Mouse (Mus musculus) G1E-ER4 (cell line): ENCODE results near the gene Rapgef2. TPM values are rescaled to one million over a fixed set of nuclear protein-coding genes. Genes with fewer than 3 reads are reported as not detected.

Experiments used
- GATA1 ChIP-seq: IDR thresholded peaks from one replicate; pipeline ENCODE4 v1.8.0; 2012; ENCODE audit warnings: low read length, inconsistent platforms
- polyA plus RNA-seq: library from polyadenylated mRNA; stranded (reverse); fragments of >175 nt; gene quantifications from 2 replicates; pipeline ENCODE4 v1.2.3, GENCODE M21; 2012

The Rapgef2 gene
- polyA plus RNA-seq, 1 experiment, result 0.90 TPM

- no peak for TF ChIP-seq GATA1
Measured at GRCm38 (mm10) chr3:79129044-79129600, 157.2 kb downstream of the Rapgef2 start.

DNA sequence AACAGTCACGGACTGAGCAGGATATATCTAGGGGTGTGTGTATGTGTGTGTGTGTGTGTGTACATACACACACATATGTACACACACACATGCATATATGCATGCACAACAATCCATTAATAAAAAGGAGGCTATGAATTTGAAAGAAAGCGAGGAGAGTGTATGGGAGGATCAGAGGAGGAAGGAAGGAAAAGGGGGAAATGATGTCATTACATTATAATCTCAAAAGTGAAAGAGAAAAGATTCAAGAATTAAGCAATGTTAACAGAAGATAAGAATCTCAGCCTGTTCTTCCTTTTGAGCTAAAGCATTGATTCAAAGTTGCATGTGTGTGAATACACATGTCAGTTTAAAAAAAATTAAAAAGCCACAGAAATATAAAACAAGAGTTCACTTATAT, 158.5 kb downstream of the Rapgef2 start:
- no peak for TF ChIP-seq GATA1

DNA sequence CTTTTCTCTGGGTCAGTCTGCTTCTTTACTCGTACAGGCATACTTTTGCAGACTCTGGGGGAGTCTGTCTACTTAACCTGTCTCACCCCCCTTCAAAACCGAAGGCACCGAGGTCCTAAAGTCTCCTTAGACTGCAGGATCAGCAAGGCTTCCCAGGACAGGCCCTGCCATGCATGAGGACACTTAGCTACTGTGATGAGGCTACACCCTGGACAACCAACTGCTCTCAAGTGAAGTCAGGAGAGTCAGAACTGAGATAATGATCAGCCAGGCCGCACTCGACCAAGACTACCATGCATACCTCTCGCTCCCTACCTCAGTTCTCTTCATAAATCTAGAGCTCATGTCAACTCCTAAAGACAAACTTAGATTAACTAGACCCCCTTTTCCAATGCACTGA, 159.5 kb downstream of the Rapgef2 start:
- TF ChIP-seq GATA1, result no peak

- no peak for TF ChIP-seq GATA1
Measured at GRCm38 (mm10) chr3:79121391-79121790, 164.9 kb downstream of the Rapgef2 start.

DNA sequence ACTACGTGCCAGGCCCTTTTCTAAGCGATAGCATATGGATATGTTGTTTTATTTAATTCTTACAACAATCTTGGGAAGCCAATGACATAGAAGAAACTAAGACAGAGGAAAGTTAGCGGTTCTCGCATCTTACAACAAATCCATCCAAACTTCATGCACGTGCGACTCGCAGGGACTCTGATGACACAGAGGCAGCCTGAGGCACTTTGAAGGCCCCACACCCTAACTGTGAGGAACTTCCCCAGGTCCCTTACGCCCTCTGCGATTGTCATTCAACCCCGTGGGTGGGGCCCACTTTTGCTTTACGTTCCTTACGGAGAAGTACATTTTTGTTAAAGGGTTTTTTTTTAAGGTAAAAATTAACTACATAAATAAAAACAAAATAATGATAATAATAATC, 166.3 kb downstream of the Rapgef2 start:
- no peak for TF ChIP-seq GATA1

DNA sequence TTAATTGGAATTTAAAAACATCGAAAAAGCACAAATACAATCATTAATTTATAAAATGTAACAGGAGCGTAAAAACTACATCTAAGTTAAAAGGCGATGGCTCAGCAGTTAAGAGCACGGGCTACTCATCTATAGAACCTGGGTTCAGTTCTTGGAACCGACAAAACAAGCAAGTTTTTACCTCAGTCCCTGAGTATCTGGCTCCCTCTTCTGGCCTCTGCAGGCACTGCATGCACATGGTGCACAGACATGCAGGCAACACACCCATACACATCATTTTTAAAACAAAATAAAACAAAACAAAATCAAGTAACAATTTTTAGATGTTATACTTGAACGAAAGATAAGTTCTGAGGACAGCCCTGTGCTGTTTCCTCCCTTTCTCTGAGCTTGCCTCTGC, 176.2 kb downstream of the Rapgef2 start:
- TF ChIP-seq GATA1, result no peak

DNA sequence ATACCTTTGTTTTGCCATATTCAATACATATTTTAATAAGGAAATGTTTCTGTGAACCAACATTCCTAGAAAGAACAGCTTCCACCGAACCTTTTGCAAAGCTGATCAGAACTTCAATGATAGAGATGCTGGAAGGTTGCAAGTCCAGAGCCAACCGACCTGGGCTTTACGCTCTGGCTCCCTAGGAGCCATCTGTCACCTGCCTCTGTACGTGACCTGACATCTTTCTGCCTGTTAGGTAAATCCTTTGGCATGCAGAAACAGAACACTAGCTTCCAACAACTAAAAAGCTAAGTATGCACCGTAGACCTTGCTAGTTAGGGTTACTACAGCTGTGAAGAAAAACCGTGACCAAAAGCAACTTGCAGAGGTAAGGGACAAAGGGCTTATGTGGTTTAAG, 178.1 kb downstream of the Rapgef2 start:
- no peak for TF ChIP-seq GATA1

GRCm38 (mm10) chr3:79106360-79106759, 180.0 kb downstream of the Rapgef2 start:
- no peak for TF ChIP-seq GATA1

- no peak for TF ChIP-seq GATA1
Measured at GRCm38 (mm10) chr3:79103604-79104003, 182.7 kb downstream of the Rapgef2 start.

DNA sequence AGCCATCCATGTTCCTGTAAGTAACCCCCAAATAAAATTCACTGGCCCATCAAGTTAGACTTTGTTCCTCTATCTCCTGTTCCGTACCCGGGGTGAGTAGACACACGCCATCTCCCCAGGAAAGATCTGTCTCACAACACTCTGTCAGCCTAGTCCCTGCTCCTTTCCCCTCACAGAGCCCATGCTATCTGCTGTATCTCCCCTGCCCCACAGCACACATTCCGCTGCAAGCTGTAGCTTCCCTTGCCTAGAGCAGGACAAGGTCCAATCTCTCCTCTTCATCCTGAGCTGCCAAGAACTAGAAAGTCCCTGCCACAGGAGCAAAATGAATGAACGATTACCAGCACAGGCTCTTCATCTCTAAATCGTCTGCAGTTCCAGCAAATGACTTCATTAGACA, 184.6 kb downstream of the Rapgef2 start:
- no peak for TF ChIP-seq GATA1

DNA sequence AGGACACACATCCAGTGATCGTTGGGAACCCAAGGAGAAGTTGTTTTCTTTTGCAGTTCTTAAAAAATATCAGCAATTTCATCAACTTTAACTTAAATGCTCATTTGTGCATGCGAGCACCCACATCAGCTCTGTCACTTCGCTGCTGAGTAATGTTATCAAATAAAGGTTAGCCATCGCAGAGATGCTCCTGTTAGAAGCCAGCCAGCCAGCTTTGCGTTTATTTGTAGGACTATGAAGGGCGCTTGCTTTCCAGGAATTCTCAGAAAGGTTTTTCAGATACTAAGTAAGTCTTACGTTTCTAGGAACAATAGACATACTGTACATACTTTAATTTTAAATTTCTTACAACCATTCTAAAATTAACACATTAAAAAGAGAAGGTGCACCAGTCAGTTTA, 185.5 kb downstream of the Rapgef2 start:
- TF ChIP-seq GATA1, result no peak

- no peak for TF ChIP-seq GATA1
Measured at GRCm38 (mm10) chr3:79089091-79089490, 197.2 kb downstream of the Rapgef2 start.

GRCm38 (mm10) chr3:79088461-79088860, 197.9 kb downstream of the Rapgef2 start:
- no peak for TF ChIP-seq GATA1

DNA sequence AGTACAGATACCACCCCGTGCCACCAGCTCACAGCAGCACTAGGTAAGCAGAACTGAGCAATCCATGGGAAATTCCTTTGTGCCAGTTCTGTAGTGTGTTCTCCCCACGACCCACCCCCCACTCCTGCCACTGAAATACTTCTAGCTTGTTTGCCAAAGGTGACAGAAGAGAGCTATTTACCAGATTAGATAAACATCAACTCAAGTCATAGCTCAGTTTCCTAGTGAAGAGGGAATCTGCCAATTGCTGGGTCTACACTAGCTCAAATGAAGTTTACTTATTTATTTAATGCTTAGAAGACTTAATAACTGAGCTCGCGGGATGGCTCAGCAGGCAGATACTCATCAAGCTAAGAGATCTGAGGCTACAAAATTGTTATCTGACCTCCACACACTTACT, 200.0 kb downstream of the Rapgef2 start:
- TF ChIP-seq GATA1, result no peak

DNA sequence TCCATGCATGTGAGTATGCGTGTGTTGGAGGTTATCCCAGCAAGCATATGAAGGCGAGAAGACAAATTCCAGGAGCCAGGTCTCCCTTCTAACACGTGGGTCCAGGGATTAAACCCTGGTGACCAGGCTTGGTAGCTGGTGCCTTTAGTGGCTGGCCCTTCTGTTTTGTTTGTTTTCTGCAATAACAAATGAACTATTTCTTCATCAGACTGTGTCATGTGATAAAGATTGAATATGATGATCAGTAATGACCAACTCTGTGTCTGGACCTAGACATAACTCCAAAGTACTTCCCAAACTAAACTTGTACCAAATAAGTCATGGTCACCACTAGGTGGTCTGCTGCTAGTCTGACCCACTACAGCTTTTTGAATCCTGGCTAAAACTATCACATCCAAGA, 202.4 kb downstream of the Rapgef2 start:
- TF ChIP-seq GATA1, result no peak

GRCm38 (mm10) chr3:79083030-79083429, 203.3 kb downstream of the Rapgef2 start:
- no peak for TF ChIP-seq GATA1

DNA sequence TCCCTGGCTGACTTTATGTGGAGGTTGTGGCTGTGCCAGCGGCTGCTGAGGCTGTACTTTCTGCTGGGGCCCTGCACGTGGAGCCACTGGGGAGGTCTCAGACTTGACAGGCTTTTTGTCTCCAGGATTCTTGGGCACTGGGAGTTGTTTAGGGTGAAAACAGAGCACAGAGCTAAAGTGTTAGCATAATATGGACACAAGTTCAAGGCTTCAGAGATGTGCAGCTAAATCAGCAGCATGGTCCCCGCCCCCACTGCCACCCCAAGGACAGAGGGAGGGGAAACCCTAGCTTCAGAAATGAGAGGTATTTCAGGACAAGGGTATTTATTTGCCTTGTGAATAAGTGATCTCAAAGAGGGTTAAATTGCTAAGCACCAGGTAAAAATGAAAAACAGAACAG, 207.2 kb downstream of the Rapgef2 start:
- no peak for TF ChIP-seq GATA1

DNA sequence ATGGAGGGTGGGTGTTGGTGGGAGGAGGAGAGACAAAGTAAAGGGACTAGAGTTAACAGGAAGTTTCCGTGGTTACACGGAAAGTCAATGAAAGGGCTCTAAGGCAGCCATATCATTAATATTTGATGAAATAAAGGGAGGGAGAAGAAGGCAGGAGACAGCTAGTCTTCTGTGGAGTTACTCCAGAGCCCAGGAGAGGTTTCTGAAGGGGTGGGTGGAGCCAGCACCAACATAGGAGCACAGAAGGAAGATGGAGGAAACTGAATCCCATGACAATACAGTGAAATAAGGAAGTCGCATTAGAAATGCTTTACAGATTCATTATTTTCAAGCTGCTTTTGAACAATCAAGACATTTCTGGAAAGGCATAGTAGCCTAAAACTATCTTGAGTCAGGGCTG, 211.3 kb downstream of the Rapgef2 start:
- no peak for TF ChIP-seq GATA1

DNA sequence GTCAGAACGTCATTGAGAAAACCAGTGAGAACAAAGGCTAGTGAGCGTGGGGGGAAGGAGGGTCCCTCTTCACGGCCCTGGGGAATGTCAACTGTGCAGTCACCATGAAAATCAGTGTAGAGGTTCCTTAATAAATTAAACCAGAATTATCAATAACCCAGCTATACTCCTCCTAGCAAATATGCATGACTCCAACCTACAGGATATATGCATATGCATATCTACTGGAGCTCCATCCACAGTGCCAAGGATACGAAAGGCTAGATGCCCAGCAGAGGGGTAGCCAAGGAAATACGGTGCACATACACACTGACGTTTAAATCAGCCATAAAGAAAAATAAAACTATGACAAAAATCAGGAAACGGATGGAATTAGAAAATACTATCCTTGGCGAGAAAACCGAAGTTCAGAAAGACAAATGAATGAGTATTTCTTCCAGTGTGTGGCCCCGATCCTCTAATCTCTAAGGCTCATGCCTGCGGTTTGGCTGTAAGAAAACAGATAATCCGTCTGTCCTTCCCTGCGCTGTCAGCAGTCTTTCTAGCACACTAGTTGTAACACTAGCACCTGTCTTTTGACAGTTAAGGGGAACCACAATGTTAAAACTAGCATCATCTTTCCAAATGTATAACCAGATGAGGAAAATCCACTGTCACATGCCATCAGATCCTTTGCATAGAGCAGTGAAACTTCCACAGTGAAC, 212.6 kb downstream of the Rapgef2 start:
- peak; percentile 30 for TF ChIP-seq GATA1
